Mouse (Mus musculus) embryonic facial prominence, embryonic 13.5 days (tissue): Measurements from ENCODE around the gene Gm10065. TPM values are rescaled to one million over a fixed set of nuclear protein-coding genes. Genes with fewer than 3 reads are reported as not detected.
A peak's percentile ranks its signal among the peaks of the same experiment; 100 is the strongest.
"Not testable (repeated sequence)": the region's sequence is repeated elsewhere in the genome, so short reads cannot be mapped to it uniquely, and the experiment has no call there.

Experiments used
- ATAC-seq: fragments of 200-750 bp; cut with Nextera tagmentation; 2 replicates; pipeline ENCODE4 v1.8.0; 2017; ENCODE audit warnings: low read depth; ENCODE audit not compliant: insufficient number of reproducible peaks, insufficient read depth, low FRiP score, low TSS enrichment
- H3K27ac ChIP-seq: fragments of 300-500 bp; sonication (generic); 2 replicates; pipeline ENCODE4 v1.5.1; 2015; ENCODE audit warnings: moderate library complexity, mild to moderate bottlenecking, inconsistent platforms
- H3K27me3 ChIP-seq: fragments of 300-500 bp; sonication (generic); 2 replicates; pipeline ENCODE4 v1.6.1; 2015; ENCODE audit warnings: mild to moderate bottlenecking, inconsistent platforms
- H3K36me3 ChIP-seq: fragments of 300-500 bp; sonication (generic); 2 replicates; pipeline ENCODE4 v1.6.1; 2015; ENCODE audit warnings: mild to moderate bottlenecking, inconsistent platforms
- H3K4me1 ChIP-seq: fragments of 300-500 bp; sonication (generic); 2 replicates; pipeline ENCODE4 v1.6.1; 2015; ENCODE audit warnings: inconsistent platforms
- H3K4me2 ChIP-seq: fragments of 300-500 bp; sonication (generic); 2 replicates; pipeline ENCODE4 v1.6.1; 2015; ENCODE audit warnings: moderate library complexity, mild to moderate bottlenecking, inconsistent platforms
- H3K4me3 ChIP-seq: fragments of 300-500 bp; sonication (generic); 2 replicates; pipeline ENCODE4 v1.5.1; 2015; ENCODE audit warnings: mild to moderate bottlenecking, inconsistent platforms
- H3K9ac ChIP-seq: fragments of 300-500 bp; sonication (generic); 2 replicates; pipeline ENCODE4 v1.6.1; 2015; ENCODE audit warnings: mild to moderate bottlenecking, inconsistent platforms
- H3K9me3 ChIP-seq: fragments of 300-500 bp; sonication (generic); 2 replicates; pipeline ENCODE4 v1.6.1; 2016; ENCODE audit warnings: inconsistent platforms
- WGBS: fragments of 180-500 bp; shearing (Covaris S2); methylation state at CpG from one replicate; pipeline ENCODE4 v1.1.7; 2015; ENCODE audit warnings: mixed read lengths; 5-methylcytosine and 5-hydroxymethylcytosine counted together
- polyA plus RNA-seq: library from polyadenylated mRNA; unstranded; fragments of >200 nt; fragmentation: Nextera tagmentation; extraction: Ambion mirVana; gene quantifications from 2 replicates; pipeline ENCODE4 v1.2.1, GENCODE M21; 2015

Gm10065 gene
- polyA plus RNA-seq, 1 experiment from 2014 or later: not detected

GRCm38 (mm10) chr13:21462516-21462915 lies 16.7 kb downstream of the Gm10065 start:
- not testable (repeated sequence) for H3K4me2 ChIP-seq, H3K4me1 ChIP-seq, H3K27ac ChIP-seq, H3K9ac ChIP-seq, H3K27me3 ChIP-seq, H3K9me3 ChIP-seq, ATAC-seq, H3K36me3 ChIP-seq, H3K4me3 ChIP-seq
- 52% methylated on average over 9 of the region's 9 CpGs for WGBS

GRCm38 (mm10) chr13:21456347-21456746 lies 22.9 kb downstream of the Gm10065 start:
- peaks cover 11% of the 10 kb centered on the region; the same call in 1 of the 2 replicates for H3K4me1 ChIP-seq
- H3K27ac ChIP-seq: no peak overlapping the region
- no peak overlapping the region for H3K9ac ChIP-seq
- no peak overlapping the region for H3K4me3 ChIP-seq
- no peak overlapping the region for H3K4me2 ChIP-seq
- no peaks in the 10 kb centered on the region for H3K9me3 ChIP-seq
- WGBS: 12% methylated on average over 4 of the region's 4 CpGs
- H3K27me3 ChIP-seq: peaks cover 9% of the 10 kb centered on the region; the same call in 1 of the 2 replicates
- ATAC-seq: peak; percentile 32; the same call in 1 of the 2 replicates
- peaks cover 5% of the 10 kb centered on the region; the same call in 1 of the 2 replicates for H3K36me3 ChIP-seq

- 88% methylated on average over 3 of the region's 3 CpGs for WGBS
- Histone ChIP-seq H3K36me3 (peaks cover 10% of the 10 kb centered on the region; the same call in 1 of the 2 replicates), H3K9ac (no peak overlapping the region), H3K4me1 (peaks cover 11% of the 10 kb centered on the region; the same call in 1 of the 2 replicates), H3K27ac (no peak overlapping the region), H3K4me2 (0 out of 2 replicates have a peak overlapping the region, but pooled peaks have one; percentile 77), H3K4me3 (no peak overlapping the region), H3K27me3 (peaks cover 9% of the 10 kb centered on the region; the same call in 1 of the 2 replicates), H3K9me3 (no peaks in the 10 kb centered on the region)
- ATAC-seq: no peak
Observed at GRCm38 (mm10) chr13:21454133-21454532, 25.1 kb downstream of the Gm10065 start.

- peak; percentile 76; the same call in 1 of the 2 replicates for ATAC-seq
- H3K9ac ChIP-seq: peak within 1 kb of the TSS; percentile 83
- peaks cover 9% of the 10 kb centered on the region; the same call in 1 of the 2 replicates for H3K27me3 ChIP-seq
- under 1% methylated on average over 23 of the region's 23 CpGs for WGBS
- H3K27ac ChIP-seq: peak within 1 kb of the TSS; percentile 80
- peak within 1 kb of the TSS; percentile 77 for H3K4me2 ChIP-seq
- peaks cover 11% of the 10 kb centered on the region; the same call in 1 of the 2 replicates for H3K4me1 ChIP-seq
- H3K9me3 ChIP-seq: no peaks in the 10 kb centered on the region
- peak within 1 kb of the TSS; percentile 74 for H3K4me3 ChIP-seq
- H3K36me3 ChIP-seq: peaks cover 17% of the 10 kb centered on the region; the same call in 1 of the 2 replicates
Observed at GRCm38 (mm10) chr13:21453449-21453848, 25.8 kb downstream of the Gm10065 start, which contains the start of gene Zscan26. Zscan26 (minus strand) TSS chr13:21453730.

- H3K9ac ChIP-seq: peak overlapping the region; percentile 83
- peak overlapping the region; percentile 74 for H3K4me3 ChIP-seq
- H3K27me3 ChIP-seq: peaks cover 9% of the 10 kb centered on the region; the same call in 1 of the 2 replicates
- peaks cover 21% of the 10 kb centered on the region for H3K36me3 ChIP-seq
- H3K27ac ChIP-seq: peak overlapping the region; percentile 80
- WGBS: 3% methylated on average over 13 of the region's 13 CpGs
- peak overlapping the region; percentile 77 for H3K4me2 ChIP-seq
- no peaks in the 10 kb centered on the region for H3K9me3 ChIP-seq
- no peak for ATAC-seq
- H3K4me1 ChIP-seq: peaks cover 11% of the 10 kb centered on the region; the same call in 1 of the 2 replicates
Observed at GRCm38 (mm10) chr13:21453042-21453441, 26.2 kb downstream of the Gm10065 start.

GRCm38 (mm10) chr13:21447856-21448614 lies 31.2 kb downstream of the Gm10065 start:
- Histone ChIP-seq H3K36me3 (peaks cover 65% of the 10 kb centered on the region), H3K4me1 (peaks cover 11% of the 10 kb centered on the region; the same call in 1 of the 2 replicates)
- WGBS: 75% methylated on average over 16 of the region's 16 CpGs

GRCm38 (mm10) chr13:21446796-21447195 lies 32.4 kb downstream of the Gm10065 start:
- Histone ChIP-seq H3K4me3 (no peak overlapping the region), H3K27ac (no peak overlapping the region), H3K4me2 (no peak overlapping the region), H3K36me3 (peaks cover 68% of the 10 kb centered on the region), H3K4me1 (0 out of 2 replicates have a peak, but pooled peaks cover under 1% of the 10 kb centered on the region), H3K9me3 (no peaks in the 10 kb centered on the region), H3K27me3 (no peaks in the 10 kb centered on the region), H3K9ac (no peak overlapping the region)
- no peak for ATAC-seq
- WGBS: 92% methylated on average over 9 of the region's 9 CpGs

More at GRCm38 (mm10) chr13:21447856-21448614, 31.2 kb downstream of the Gm10065 start:
- no peak for ATAC-seq
- Histone ChIP-seq H3K4me2 (no peak overlapping the region), H3K9me3 (no peaks in the 10 kb centered on the region), H3K27me3 (no peaks in the 10 kb centered on the region), H3K4me3 (no peak overlapping the region), H3K27ac (no peak overlapping the region), H3K9ac (no peak overlapping the region)

- Histone ChIP-seq H3K4me3 (peak overlapping the region; percentile 61), H3K27me3 (no peaks in the 10 kb centered on the region), H3K9ac (peak overlapping the region; percentile 80), H3K4me2 (peak overlapping the region; percentile 74), H3K9me3 (no peaks in the 10 kb centered on the region), H3K27ac (peak overlapping the region; percentile 80), H3K4me1 (0 out of 2 replicates have a peak, but pooled peaks cover 4% of the 10 kb centered on the region), H3K36me3 (peaks cover 33% of the 10 kb centered on the region)
- ATAC-seq: no peak
- WGBS: 16% methylated on average over 10 of the region's 10 CpGs
Observed at GRCm38 (mm10) chr13:21441207-21441572, 38.1 kb downstream of the Gm10065 start.

GRCm38 (mm10) chr13:21440503-21441206 lies 38.6 kb downstream of the Gm10065 start, which contains the start of gene Pgbd1:
Pgbd1 (minus strand) TSS chr13:21441058.
- no peaks in the 10 kb centered on the region for H3K27me3 ChIP-seq

GRCm38 (mm10) chr13:21435476-21435875 lies 43.8 kb downstream of the Gm10065 start:
- H3K36me3 ChIP-seq: no peaks in the 10 kb centered on the region
- no peaks in the 10 kb centered on the region for H3K9me3 ChIP-seq
- ATAC-seq: no peak
- H3K4me3 ChIP-seq: no peak overlapping the region
- no peak overlapping the region for H3K4me2 ChIP-seq
- H3K27me3 ChIP-seq: no peaks in the 10 kb centered on the region
- no peaks in the 10 kb centered on the region for H3K4me1 ChIP-seq
- H3K27ac ChIP-seq: no peak overlapping the region
- H3K9ac ChIP-seq: no peak overlapping the region
- 91% methylated on average over 4 of the region's 4 CpGs for WGBS

More at GRCm38 (mm10) chr13:21440503-21441206, 38.6 kb downstream of the Gm10065 start, which contains the start of gene Pgbd1:
- Histone ChIP-seq H3K9ac (peak within 1 kb of the TSS; percentile 80), H3K4me3 (peak within 1 kb of the TSS; percentile 61), H3K4me2 (peak within 1 kb of the TSS; percentile 74), H3K27ac (peak within 1 kb of the TSS; percentile 80), H3K9me3 (no peaks in the 10 kb centered on the region), H3K36me3 (peaks cover 29% of the 10 kb centered on the region), H3K4me1 (0 out of 2 replicates have a peak, but pooled peaks cover 4% of the 10 kb centered on the region)
- WGBS: under 1% methylated on average over 32 of the region's 32 CpGs
- ATAC-seq: peak; percentile 62
